Mouse (Mus musculus): ENCODE data around the gene 5830411N06Rik.

Gene 5830411N06Rik

GRCm38 (mm10) chr7:140247216-140247615 is at the start of gene 5830411N06Rik:
5830411N06Rik (plus strand) TSS chr7:140247284.
- DNase-seq (ENCODE audit: low read depth, low spot score), result no peak

GRCm38 (mm10) chr7:140201090-140201489 is 46.0 kb upstream of the 5830411N06Rik start:
- DNase-seq (ENCODE audit: low read depth, low spot score), result no peak

DNA sequence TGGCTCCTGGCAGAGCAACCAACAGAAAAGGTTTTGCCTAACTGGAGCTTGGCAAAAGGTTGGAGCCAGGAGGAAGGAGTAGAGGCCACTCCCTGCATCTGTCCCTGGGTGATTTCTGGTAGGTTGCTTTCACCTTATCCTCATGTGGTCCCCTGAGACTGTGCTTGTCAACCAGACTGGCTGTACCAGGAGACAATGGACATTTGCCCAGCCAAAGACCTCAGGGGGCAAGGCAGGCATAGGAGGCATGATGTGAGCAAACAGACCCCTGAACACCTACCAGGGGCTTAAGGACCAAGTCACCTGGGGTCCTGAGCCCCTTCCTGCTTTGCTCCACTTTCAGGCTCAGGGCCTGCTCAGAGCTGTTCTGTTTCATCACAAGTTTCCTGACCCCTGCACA is 41.2 kb upstream of the 5830411N06Rik start, which contains the start of gene Olfr524:
Gene Olfr524 (minus strand): TSS at position 101 of the 400 bp plus-strand sequence.
- DNase-seq (ENCODE audit: low read depth, low spot score), result no peak

DNA sequence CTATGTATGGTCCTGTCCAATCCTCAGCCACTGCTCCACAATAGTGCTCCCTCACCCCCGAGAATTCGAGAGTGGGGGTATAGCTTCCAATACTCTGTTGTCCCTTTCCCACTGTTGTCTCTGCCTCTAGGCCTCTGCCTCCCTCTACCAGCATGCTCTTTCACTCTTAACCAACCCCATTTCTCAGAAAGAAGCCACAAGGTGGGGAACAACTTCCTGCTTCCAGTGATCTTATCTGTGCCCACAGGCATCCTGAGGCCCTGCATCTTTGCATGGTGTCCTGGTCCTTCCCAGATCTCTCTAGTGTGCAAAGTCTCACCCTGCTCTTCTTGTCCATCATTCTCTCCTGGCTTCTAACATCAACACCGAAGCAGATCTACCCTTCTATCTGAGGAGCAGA is 40.2 kb upstream of the 5830411N06Rik start:
- no peak for DNase-seq (ENCODE audit: low read depth, low spot score)

DNA sequence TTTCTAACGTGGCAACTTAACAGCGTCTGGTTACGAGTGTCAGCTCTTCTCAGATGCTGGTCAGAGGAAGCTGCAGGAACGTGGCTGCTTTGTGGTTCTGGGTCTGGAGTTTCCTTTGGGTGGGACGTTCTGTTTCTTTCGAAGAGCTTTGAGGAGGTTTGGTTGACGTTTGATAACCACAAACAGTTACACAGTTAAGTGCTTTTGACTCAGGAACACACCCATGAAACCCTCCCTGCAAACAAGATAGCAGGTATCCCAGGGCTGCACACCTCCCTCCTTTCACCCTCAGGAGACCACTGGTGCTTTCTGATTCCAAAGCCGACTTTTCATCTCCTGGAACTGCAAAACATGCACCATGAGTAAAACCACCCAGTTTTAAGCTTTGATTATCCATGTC is 38.9 kb upstream of the 5830411N06Rik start:
- DNase-seq (ENCODE audit: low read depth, low spot score), result no peak

GRCm38 (mm10) chr7:140208677-140209076 is 38.4 kb upstream of the 5830411N06Rik start:
- no peak for DNase-seq (ENCODE audit: low read depth, low spot score)

DNA sequence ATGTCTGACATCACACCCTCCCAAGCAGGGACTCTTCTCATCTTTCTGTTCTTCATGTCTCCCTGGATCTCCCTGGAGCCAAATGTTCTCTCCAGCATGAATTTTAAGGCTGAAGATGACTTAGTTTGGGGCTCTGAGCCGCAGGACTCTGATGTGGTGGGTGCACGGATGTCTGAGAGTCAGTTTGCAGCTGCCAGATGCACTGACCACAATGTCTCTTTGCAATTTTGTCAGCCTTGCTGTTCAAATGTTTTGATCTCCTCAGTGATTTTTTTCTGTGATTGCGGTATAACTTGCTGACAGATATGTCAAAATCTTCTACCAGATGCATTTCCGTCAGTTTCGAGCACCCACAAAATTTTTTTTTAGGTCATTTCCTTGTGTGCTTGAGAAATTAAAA is 33.2 kb upstream of the 5830411N06Rik start:
- DNase-seq (ENCODE audit: low read depth, low spot score), result no peak

- no peak for DNase-seq (ENCODE audit: low read depth, low spot score)
Observed at GRCm38 (mm10) chr7:140217967-140218366, 29.1 kb upstream of the 5830411N06Rik start, which contains the start of gene Cd163l1. Cd163l1 (plus strand) TSS chr7:140218267.

DNA sequence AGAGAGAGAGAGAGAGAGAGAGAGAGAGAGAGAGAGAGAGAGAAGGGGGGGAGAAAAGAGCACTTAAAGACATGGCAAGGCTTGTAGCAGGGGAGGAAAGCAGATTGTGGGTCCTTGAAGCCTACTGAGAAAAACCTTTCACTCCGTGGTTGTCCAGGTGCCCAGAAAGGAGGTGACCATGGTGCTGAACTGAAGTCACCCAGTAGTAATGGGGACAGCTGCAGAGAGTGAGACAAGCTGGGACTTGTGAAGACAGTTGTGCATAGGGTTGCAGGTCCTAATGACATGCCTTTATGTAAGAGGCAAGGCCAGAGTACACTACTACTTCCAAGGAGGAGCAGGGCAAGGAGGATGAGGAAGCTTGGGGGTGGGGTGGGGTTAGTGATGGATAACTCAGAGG is 27.8 kb upstream of the 5830411N06Rik start:
- no peak for DNase-seq (ENCODE audit: low read depth, low spot score)

DNA sequence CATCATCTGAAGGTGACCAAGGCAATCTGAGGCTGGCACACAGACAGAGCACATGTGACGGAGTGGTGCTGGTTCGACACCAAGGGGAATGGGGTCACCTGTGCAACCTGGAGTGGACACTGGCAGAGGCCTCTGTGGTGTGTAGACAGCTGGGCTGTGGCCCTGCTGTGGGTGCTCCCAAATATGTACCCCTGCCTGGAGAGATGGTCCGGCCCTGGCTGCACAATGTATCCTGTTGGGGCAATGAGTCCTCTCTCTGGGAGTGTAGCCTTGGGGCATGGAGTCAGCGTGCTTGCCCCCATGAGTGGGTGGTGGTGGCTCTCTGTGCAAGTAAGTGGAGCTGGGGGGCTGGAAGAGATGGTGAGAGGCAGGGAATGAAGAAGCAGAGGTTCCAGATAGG is 26.7 kb upstream of the 5830411N06Rik start:
- DNase-seq (ENCODE audit: low read depth, low spot score), result no peak

DNA sequence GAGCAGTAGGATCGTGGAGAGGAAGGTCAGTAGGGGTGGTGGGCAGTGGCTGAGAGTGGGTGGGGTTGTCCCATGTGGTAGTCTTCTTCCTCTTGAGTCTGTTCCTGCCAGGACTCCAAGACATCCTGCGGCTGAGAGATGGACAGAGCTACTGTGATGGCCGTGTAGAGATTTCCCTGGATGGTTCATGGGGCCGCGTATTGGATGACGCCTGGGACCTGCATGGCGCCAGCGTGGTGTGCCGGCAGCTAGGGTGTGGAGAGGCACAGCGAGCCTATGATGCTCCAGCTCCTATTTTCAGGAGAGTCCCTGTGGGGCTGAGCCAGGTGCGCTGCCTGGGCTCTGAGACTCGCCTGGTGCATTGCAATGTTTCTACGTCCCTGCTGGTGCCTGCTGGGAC is 22.9 kb upstream of the 5830411N06Rik start:
- no peak for DNase-seq (ENCODE audit: low read depth, low spot score)

DNA sequence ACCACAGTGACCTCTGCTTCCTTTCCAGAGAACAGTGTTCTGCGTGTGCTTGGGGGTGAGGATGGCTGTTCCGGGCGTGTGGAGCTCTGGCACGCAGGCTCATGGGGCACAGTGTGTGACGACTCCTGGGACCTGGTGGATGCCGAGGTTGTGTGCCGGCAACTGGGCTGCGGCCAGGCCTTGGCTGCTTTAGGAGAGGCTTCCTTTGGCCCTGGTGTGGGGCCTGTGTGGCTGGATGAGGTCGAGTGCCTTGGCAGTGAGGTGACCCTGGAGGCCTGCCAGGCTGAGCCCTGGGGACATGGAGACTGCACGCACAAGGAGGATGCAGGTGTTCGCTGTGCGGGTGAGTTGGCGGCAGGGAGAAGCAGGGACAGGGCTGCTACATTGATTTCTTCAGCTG is 18.6 kb upstream of the 5830411N06Rik start:
- no peak for DNase-seq (ENCODE audit: low read depth, low spot score)

- no peak for DNase-seq (ENCODE audit: low read depth, low spot score)
Observed at GRCm38 (mm10) chr7:140231026-140231425, 16.1 kb upstream of the 5830411N06Rik start.

DNA sequence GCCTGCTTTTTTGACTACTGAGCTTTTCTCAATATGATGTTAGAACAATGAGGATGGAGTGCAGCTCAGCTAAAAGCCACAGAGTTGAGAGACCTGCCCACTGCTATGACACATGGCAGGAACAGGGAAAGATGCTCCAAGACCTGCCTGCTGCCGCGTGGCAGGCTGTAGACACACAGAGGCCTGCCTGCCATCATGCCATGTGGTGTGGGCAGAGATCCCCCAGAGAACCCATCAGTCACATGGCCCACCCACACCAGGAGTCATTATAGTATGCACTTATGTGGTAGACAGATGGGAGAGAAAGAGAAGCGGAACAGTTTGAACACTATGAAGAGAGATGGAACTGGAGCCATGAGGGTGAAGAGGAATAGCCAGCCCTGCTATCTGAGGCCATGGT is 13.4 kb upstream of the 5830411N06Rik start:
- DNase-seq (ENCODE audit: low read depth, low spot score), result no peak

DNA sequence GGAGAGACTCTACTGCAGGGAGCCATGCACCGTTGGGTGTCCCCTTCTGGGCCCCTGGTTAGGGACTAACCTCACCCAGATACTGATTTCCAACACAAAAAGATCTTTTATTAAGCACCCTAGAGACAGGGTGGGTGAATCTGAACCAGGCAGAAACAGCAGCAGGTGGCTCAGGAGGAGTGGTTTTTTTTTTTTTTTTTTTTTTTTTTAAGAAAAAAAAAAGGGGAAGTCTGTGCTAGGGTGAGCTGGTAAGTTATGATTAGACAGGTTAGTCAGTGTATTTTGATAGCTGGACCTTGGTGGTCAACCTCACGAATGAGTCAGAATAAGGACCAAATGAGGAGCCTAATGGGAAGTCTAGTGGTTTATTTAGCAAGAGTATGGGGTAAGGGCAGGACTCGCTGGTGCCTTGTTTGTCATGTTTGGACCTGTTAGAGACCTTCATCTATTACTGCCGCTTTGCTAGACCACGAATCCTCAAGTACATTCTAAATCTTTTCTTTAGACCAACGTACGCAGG is 6.8 kb downstream of the 5830411N06Rik start:
- no peak for DNase-seq (ENCODE audit: low read depth, low spot score)

DNA sequence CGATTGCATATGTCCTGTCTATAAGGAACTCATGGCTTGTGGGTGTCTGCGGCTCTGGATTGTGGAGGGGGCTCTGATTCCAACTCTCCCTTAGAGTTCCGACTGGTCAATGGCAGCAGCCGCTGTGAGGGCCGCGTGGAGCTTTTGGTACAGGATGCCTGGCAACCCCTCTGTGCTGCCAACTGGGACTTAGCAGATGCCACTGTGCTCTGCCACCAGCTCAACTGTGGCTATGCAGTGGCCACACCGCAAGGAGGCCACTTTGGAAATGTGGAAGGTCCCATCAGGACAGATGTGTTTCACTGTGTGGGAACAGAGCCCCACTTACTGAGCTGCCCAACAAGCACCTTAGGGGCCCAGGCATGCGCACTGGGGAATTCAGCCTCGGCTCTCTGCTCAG is 48.7 kb downstream of the 5830411N06Rik start:
- DNase-seq (ENCODE audit: low read depth, low spot score), result no peak

DNA sequence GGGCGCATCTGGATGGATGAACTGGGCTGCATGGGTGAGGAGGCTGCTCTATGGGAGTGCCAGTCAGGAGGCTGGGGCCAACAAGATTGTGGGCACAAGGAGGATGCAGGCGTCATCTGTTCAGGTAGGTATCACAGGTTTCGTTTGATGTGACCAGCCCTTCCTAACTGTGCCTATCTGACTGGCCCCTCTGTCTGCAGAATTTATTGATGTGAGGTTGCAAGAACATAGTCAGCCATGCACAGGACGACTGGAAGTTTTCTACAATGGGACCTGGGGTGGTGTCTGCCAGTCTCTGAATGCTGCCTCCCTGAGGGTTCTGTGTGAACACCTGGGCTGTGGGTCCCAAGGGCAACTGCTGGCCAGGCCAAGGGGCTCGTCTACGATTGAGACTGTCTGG is 49.8 kb downstream of the 5830411N06Rik start:
- no peak for DNase-seq (ENCODE audit: low read depth, low spot score)

DNA sequence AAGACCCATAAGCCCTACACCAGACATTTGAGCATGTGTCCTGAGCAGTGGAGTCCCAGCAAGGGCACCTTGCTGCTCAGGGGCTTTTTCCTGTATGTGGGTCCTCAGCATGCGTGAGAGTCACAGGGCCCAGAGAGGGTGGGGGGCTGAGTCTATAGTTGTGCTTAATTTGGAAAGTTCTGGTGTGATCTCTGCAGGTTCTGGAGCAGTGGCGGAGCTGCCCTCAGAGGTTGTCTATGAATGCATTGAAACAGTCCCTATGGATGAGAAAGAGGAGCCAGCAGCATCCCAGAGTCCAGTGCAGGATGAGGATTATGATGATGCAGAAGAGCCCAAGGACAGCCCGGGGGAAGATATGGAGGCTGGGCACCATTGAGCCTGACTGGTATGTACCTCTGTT is 52.3 kb downstream of the 5830411N06Rik start:
- DNase-seq (ENCODE audit: low read depth, low spot score), result no peak

DNA sequence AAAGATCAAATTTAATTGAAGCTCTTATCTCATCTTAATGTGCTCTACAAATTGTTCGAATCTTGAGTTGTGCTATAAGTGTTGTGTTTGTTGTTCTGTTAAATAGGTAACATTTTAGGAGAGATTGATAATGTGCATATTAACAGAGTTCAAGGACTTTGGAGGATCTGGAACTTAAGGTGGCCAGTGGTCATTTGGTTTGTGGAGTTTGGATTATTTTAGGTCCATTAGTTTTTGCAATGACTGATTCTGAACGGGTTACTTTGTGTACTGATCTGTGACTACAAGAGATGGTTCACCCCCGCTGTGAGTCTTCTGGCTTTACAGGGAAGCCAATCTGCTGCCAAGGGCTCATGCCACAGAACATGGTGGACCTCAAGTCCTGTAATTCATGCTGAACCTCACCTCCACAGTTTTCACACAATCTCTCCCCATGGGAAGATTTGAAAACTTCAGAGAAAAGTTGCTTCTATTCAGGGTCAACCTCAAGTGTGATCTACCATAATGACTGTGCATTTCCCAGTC is 72.8 kb downstream of the 5830411N06Rik start:
- no peak for DNase-seq (ENCODE audit: low read depth, low spot score)

GRCm38 (mm10) chr7:140320558-140320957 is 73.5 kb downstream of the 5830411N06Rik start, which contains the start of gene Olfr525:
Olfr525 (plus strand) TSS chr7:140320858.
- DNase-seq (ENCODE audit: low read depth, low spot score), result no peak

GRCm38 (mm10) chr7:140321135-140321534 is 74.1 kb downstream of the 5830411N06Rik start:
- DNase-seq (ENCODE audit: low read depth, low spot score), result no peak

DNA sequence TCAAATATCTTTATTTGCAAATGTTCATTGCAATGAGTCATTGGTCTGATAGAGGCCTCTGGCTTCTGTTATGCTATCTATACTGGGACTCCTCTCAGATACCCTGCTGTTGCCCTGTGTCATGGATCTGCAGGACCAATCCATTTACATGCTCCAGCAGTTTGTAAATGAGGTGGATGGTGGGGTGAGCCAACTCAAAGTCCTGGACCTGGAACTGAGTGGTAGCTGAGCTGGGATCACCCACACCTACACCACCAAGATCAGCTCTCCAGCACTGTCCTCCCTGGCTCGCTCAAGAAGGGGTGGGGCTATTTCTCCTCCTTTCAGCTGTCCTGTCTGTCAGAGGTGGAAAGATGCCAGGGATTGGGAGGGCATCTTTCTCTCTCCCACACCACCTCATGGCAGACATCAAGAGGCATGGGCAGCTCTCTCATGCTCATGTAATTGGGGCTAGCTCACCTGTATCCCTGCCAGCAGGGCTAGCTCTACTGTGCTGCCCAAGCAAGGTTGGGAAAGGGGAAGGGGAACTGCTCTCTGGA is 82.8 kb downstream of the 5830411N06Rik start:
- no peak for DNase-seq (ENCODE audit: low read depth, low spot score)

DNA sequence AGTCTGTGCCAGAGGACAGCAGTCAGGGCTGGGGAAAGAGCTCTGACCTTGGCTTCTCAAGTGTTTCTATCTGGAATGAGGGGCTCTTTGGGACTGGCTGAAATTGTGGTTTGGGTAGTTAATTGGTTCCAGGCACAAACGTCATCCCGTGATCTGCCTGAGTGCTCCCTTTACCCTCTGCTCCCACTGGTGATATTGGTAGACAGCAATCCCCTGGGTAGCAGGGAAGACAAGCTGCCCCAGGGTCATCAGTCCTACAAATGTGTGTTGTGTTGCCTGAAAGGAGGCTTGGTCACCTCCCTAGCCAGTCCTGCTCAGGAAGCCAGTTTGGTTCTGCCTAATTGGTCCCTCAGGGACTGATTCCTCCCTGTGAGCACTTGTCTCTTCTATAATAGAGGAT is 86.6 kb downstream of the 5830411N06Rik start, which contains the start of gene Olfr527:
Gene Olfr527 (plus strand): TSS at position 301 of the 400 bp plus-strand sequence.
- DNase-seq (ENCODE audit: low read depth, low spot score), result no peak
